Mouse (Mus musculus): ENCODE measurements around the gene Pla2g4a.

Gene Pla2g4a

DNA sequence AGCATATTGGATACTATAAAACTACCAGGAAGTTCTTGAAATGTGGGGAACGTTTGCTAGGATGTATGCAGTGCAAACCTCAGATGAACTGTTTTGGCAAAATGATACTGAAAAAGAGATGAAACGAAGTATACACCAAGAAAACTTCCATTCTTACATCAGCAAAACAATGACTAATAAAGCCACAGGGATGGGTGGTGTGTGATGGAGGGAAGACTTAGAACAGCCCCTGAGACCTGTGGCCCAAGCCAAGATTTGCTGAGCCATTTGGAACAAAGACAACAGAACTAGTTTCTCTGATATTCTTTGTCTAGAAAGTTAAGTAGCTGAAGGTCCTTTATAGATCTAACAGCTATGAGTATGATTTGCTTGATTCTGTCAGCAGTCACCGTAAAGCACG lies 105.5 kb downstream of the Pla2g4a start:
- no peak for DNase-seq (ENCODE audit: low read depth, low spot score)

GRCm38 (mm10) chr1:149854867-149855266 lies 106.2 kb downstream of the Pla2g4a start:
- no peak for DNase-seq (ENCODE audit: low read depth, low spot score)

GRCm38 (mm10) chr1:149846655-149847054 lies 114.4 kb downstream of the Pla2g4a start:
- DNase-seq (ENCODE audit: low read depth, low spot score): no peak

- no peak for DNase-seq (ENCODE audit: low read depth, low spot score)
Observed at GRCm38 (mm10) chr1:149841845-149842244, 119.2 kb downstream of the Pla2g4a start.

- DNase-seq (ENCODE audit: low read depth, low spot score): no peak
Observed at GRCm38 (mm10) chr1:149840961-149841416, 120.1 kb downstream of the Pla2g4a start.

DNA sequence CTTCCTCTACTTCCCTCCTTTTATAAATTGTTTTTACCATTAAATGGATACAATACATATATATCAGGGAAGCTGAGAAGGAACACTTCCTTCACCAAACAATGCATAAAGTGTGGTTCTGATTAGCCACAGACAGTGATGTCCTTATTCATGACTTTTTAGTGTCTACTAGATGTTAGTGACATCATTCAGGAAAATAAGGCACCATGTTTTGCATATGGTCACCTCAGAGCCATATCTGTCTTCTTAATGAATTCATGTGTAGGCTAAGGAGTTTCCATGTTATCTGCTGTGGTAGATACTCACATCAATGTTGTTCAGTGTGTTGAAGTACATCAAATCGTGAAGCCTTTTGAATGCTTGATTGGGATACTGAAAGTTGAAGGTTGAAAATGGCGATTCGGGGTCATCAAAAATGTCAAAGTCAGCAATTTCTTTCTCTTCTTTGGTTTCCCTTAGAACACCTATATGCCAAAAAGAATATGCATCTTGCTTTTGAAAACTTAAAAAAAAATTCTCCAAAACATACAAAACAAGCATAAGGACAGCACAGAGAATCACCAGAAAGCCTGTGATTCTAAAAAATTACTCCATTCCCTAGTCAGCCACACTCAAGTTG lies 120.7 kb downstream of the Pla2g4a start:
- no peak for DNase-seq (ENCODE audit: low read depth, low spot score)

GRCm38 (mm10) chr1:149836496-149836895 lies 124.6 kb downstream of the Pla2g4a start:
- no peak for DNase-seq (ENCODE audit: low read depth, low spot score)

GRCm38 (mm10) chr1:149833876-149834275 lies 127.2 kb downstream of the Pla2g4a start:
- DNase-seq (ENCODE audit: low read depth, low spot score): no peak

DNA sequence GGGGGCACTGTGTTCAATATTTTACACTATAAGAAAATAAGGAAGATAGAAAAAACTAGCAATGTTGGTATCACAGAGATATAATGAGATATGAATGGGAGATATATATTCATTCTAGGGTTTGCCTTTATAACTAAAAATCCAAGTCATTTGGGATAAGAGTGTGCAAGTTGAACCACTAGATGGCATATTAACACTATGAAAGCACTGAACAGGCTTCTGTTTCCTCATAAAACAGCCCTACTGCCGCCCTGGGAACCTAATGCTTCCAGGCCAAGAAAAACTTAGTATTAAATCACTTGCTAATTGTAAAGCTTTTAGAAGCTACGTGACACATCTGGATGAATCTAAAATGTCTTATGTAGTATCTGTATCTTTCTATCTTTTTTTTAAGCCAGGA lies 128.1 kb downstream of the Pla2g4a start:
- DNase-seq (ENCODE audit: low read depth, low spot score): peak; percentile 38

DNA sequence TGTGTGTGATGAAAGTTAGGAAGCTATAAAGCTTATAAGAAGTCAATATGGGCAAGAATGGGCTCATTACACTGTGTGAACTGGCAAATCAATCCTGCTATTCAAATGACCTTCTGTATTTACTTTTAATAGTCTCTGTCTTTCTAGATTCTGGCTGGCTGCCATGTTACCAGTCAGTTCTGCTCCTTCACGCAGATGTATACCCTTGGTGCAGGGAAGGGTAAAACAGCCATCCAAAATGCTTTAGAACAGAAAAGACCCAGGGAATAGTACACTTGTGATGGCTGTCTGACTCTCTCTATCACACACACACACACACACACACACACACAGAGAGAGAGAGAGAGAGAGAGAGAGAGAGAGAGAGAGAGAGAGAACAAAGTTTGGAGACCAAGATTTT lies 128.6 kb downstream of the Pla2g4a start:
- no peak for DNase-seq (ENCODE audit: low read depth, low spot score)

GRCm38 (mm10) chr1:149831100-149831499 lies 130.0 kb downstream of the Pla2g4a start:
- DNase-seq (ENCODE audit: low read depth, low spot score): no peak

DNA sequence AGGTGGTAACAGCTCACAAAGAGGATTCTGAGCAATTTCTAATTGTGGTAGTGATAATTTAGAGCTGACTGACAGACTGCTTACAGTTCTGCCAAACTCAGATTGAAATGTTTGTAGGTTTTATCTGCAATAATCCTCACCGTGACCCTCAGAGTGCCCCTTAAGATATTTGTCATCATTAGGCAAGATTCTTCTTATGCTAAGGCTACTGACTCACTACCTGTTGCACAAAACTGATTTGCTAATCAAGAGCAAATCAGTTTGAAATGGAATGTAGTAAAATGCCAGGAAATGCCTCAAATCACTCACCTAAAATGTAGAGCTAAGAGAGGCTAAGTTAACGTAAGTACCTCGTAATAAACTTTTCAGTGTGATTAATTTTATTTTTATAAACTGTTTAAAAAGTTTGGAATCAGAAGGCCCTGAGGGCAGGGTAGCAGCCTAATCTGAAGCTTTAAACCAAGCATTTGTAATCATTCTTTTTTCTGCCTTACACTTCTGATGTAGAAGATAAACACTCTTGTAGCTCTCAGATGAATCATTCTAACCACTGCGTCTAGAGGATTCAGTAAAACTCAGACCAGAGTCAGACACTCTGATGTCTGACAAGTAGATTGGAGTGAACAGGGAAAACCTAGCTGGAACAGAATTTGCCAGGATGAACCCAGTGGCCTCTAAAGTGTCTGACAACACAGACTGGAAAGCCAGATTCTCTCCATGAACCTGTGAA lies 147.3 kb downstream of the Pla2g4a start:
- DNase-seq (ENCODE audit: low read depth, low spot score): no peak

DNA sequence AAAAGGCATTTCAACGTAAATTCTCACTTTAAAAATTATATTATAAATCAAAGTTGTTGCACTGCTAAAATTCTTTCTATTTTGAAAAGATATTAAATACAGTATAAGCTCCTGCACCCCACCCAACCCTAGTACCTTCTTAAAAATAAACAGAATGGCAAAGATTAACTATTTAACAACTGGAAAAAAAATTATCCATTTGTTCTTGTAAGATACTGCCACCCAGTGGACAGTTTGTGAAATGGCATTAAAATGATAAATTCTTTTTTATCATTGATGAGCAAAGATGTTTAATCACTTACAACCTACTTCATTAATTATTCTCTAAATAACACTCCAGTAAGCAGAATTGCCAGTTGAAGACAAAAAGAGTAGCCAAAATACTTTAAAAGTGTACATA lies 151.6 kb downstream of the Pla2g4a start:
- no peak for DNase-seq (ENCODE audit: low read depth, low spot score)
